Mouse (Mus musculus): ENCODE results near the gene Cstad.

DNA sequence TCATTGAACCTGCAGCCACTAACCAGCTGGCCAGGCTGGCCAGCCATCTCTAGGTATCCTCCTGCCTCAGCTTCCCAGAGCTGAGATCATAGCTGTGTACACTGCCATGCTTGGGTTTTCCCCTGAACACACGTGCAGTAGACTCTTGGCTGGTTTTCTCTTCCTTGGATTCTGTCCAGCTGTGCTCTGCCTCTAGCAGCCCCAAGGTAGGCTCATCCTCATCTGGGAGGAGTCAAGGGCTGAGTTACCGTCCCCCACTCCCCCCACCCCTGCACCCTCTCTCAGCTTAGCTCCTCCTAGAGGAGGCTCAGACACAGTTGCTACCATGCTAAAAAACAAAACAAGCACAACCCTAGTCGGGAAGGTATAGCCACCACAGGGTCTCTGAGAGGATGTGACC lies 4.8 kb downstream of the Cstad start:
- TF ChIP-seq CTCF (IDR thresholded peaks at IDR 0.05; ENCODE audit: low read depth), result no peak
- no peak for TF ChIP-seq EP300 (optimal IDR thresholded peaks at IDR 0.05)
